Mouse (Mus musculus) kidney, adult 2 months (tissue): ENCODE measurements around the gene Syt5.

Source experiments
- CTCF ChIP-seq: fragments of 200-500 bp; conservative IDR thresholded peaks from 2 replicates; pipeline ENCODE4 v1.5.1; 2011; ENCODE audit warnings: low read depth, mild to moderate bottlenecking, control low read depth, low read length, moderate library complexity, mixed read lengths; ENCODE audit not compliant: insufficient read depth, insufficient read length
- POLR2A ChIP-seq: fragments of 200-500 bp; IDR thresholded peaks from one replicate; pipeline ENCODE4 v1.6.1; 2011; ENCODE audit warnings: low read depth, low read length, control low read depth

DNA sequence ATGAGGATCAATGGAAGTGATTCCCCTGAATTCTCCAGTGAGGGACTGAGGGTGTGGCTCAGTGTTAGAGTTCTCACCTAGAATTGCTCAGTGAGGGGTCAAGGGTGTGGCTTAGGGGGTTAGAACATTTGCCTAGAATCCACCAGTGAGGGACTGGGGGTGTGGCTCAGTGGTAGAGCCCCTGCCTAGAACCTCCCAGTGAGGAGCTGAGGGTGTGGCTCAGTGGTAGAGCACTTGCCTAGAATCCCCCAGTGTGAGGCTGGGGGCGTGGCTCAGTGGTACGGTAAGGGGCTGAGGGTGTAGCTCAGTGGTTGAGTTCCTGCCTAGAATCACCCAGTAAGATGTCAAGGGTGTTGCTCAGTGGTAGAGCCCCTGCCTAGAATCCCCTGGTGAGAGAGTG, 8.3 kb downstream of the Syt5 start:
- TF ChIP-seq CTCF = no peak
- TF ChIP-seq POLR2A = no peak
